Mouse (Mus musculus): ENCODE data around the gene Tmc1.
A peak's percentile ranks its signal among the peaks of the same experiment; 100 is the strongest.

Gene Tmc1

GRCm38 (mm10) chr19:20799460-20799859, 154.5 kb downstream of the Tmc1 start:
- DNase-seq (ENCODE audit: extremely low read depth, low read depth, low spot score) = no peak

- DNase-seq (ENCODE audit: extremely low read depth, low read depth, low spot score) = peak; percentile 50
Observed at GRCm38 (mm10) chr19:20797558-20798101, 156.4 kb downstream of the Tmc1 start.

- no peak for DNase-seq (ENCODE audit: extremely low read depth, low read depth, low spot score)
Observed at GRCm38 (mm10) chr19:20796001-20796400, 158.0 kb downstream of the Tmc1 start.

GRCm38 (mm10) chr19:20794999-20795398, 159.0 kb downstream of the Tmc1 start:
- DNase-seq (ENCODE audit: extremely low read depth, low read depth, low spot score) = no peak

- no peak for DNase-seq (ENCODE audit: extremely low read depth, low read depth, low spot score)
Observed at GRCm38 (mm10) chr19:20792811-20793210, 161.2 kb downstream of the Tmc1 start.

- no peak for DNase-seq (ENCODE audit: extremely low read depth, low read depth, low spot score)
Observed at GRCm38 (mm10) chr19:20787289-20787688, 166.7 kb downstream of the Tmc1 start.

- no peak for DNase-seq (ENCODE audit: extremely low read depth, low read depth, low spot score)
Observed at GRCm38 (mm10) chr19:20775681-20776080, 178.3 kb downstream of the Tmc1 start.

- no peak for DNase-seq (ENCODE audit: extremely low read depth, low read depth, low spot score)
Observed at GRCm38 (mm10) chr19:20773941-20774340, 180.1 kb downstream of the Tmc1 start.

- DNase-seq (ENCODE audit: extremely low read depth, low read depth, low spot score) = no peak
Observed at GRCm38 (mm10) chr19:20764214-20764613, 189.8 kb downstream of the Tmc1 start.

- no peak for DNase-seq (ENCODE audit: extremely low read depth, low read depth, low spot score)
Observed at GRCm38 (mm10) chr19:20761675-20762426, 192.2 kb downstream of the Tmc1 start.

- no peak for DNase-seq (ENCODE audit: extremely low read depth, low read depth, low spot score)
Observed at GRCm38 (mm10) chr19:20761119-20761518, 192.9 kb downstream of the Tmc1 start.

GRCm38 (mm10) chr19:20744630-20745029, 209.4 kb downstream of the Tmc1 start:
- no peak for DNase-seq (ENCODE audit: extremely low read depth, low read depth, low spot score)
